Mouse (Mus musculus): ENCODE measurements at regions not wholly inside any gene's neighbourhood (a gene's known extent, or its start where the extent isn't known, plus 50 kb on each side); places are given as distances from the start of the nearest gene placed in this dataset.
A peak's percentile ranks its signal among the peaks of the same experiment; 100 is the strongest.

GRCm38 (mm10) chr1:39047316-39047715, 61.9 kb downstream of the Pdcl3 start:
- no peaks in the 10 kb centered on the region for H3K27me3 ChIP-seq (ENCODE audit: control insufficient read depth, insufficient read depth, low read length)
- 96% methylated on average over 6 of the region's 6 CpGs for WGBS
- peaks cover 28% of the 10 kb centered on the region for H3K4me1 ChIP-seq (replicated peaks; ENCODE audit: control insufficient read depth, insufficient read depth, low read length)
- no peaks in the 10 kb centered on the region for H3K36me3 ChIP-seq (ENCODE audit: control insufficient read depth, insufficient read depth, low read length)
- no peak overlapping the region for H3K4me3 ChIP-seq (ENCODE audit: control insufficient read depth, insufficient read depth, low read length)
- TF ChIP-seq CTCF (IDR thresholded peaks at IDR 0.05; ENCODE audit: borderline replicate concordance, control insufficient read depth, extremely low read depth, insufficient read depth, low read length, poor library complexity) (no peak), POLR2A (IDR thresholded peaks at IDR 0.05; ENCODE audit: control insufficient read depth, extremely low read depth, insufficient read depth, low read length, poor library complexity) (no peak)
- peak; percentile 33 for DNase-seq
- H3K27ac ChIP-seq (ENCODE audit: control insufficient read depth, insufficient read depth, low read length) = no peak overlapping the region

- no peaks in the 10 kb centered on the region for H3K36me3 ChIP-seq (ENCODE audit: control insufficient read depth, insufficient read depth, low read length)
- no peak for DNase-seq
- no peak overlapping the region for H3K27ac ChIP-seq (ENCODE audit: control insufficient read depth, insufficient read depth, low read length)
- H3K27me3 ChIP-seq (ENCODE audit: control insufficient read depth, insufficient read depth, low read length) = no peaks in the 10 kb centered on the region
- H3K4me1 ChIP-seq (replicated peaks; ENCODE audit: control insufficient read depth, insufficient read depth, low read length) = no peaks in the 10 kb centered on the region
- no peak overlapping the region for H3K4me3 ChIP-seq (ENCODE audit: control insufficient read depth, insufficient read depth, low read length)
- TF ChIP-seq POLR2A (IDR thresholded peaks at IDR 0.05; ENCODE audit: control insufficient read depth, extremely low read depth, insufficient read depth, low read length, poor library complexity) = no peak
- TF ChIP-seq CTCF (IDR thresholded peaks at IDR 0.05; ENCODE audit: borderline replicate concordance, control insufficient read depth, extremely low read depth, insufficient read depth, low read length, poor library complexity) = no peak
- WGBS = 96% methylated on average over 6 of the region's 6 CpGs
These were observed 71.9 kb downstream of the Pdcl3 start for GRCm38 (mm10) chr1:39057304-39057703.

- WGBS = 93% methylated on average over 6 of the region's 6 CpGs
- TF ChIP-seq POLR2A (IDR thresholded peaks at IDR 0.05; ENCODE audit: control insufficient read depth, extremely low read depth, insufficient read depth, low read length, poor library complexity) = no peak
- no peak for TF ChIP-seq CTCF (IDR thresholded peaks at IDR 0.05; ENCODE audit: borderline replicate concordance, control insufficient read depth, extremely low read depth, insufficient read depth, low read length, poor library complexity)
- H3K27me3 ChIP-seq (ENCODE audit: control insufficient read depth, insufficient read depth, low read length) = no peaks in the 10 kb centered on the region
- H3K36me3 ChIP-seq (ENCODE audit: control insufficient read depth, insufficient read depth, low read length) = no peaks in the 10 kb centered on the region
- no peaks in the 10 kb centered on the region for H3K4me1 ChIP-seq (replicated peaks; ENCODE audit: control insufficient read depth, insufficient read depth, low read length)
- H3K4me3 ChIP-seq (ENCODE audit: control insufficient read depth, insufficient read depth, low read length) = no peak overlapping the region
- DNase-seq = no peak
- H3K27ac ChIP-seq (ENCODE audit: control insufficient read depth, insufficient read depth, low read length) = no peak overlapping the region
These were observed 77.1 kb downstream of the Pdcl3 start for GRCm38 (mm10) chr1:39062509-39062908.

GRCm38 (mm10) chr1:39063666-39064385, 78.4 kb downstream of the Pdcl3 start:
- no peaks in the 10 kb centered on the region for H3K4me1 ChIP-seq (replicated peaks; ENCODE audit: control insufficient read depth, insufficient read depth, low read length)
- TF ChIP-seq CTCF (IDR thresholded peaks at IDR 0.05; ENCODE audit: borderline replicate concordance, control insufficient read depth, extremely low read depth, insufficient read depth, low read length, poor library complexity) (no peak), POLR2A (IDR thresholded peaks at IDR 0.05; ENCODE audit: control insufficient read depth, extremely low read depth, insufficient read depth, low read length, poor library complexity) (no peak)
- no peak overlapping the region for H3K4me3 ChIP-seq (ENCODE audit: control insufficient read depth, insufficient read depth, low read length)
- no peaks in the 10 kb centered on the region for H3K27me3 ChIP-seq (ENCODE audit: control insufficient read depth, insufficient read depth, low read length)
- WGBS = 73% methylated on average over 13 of the region's 13 CpGs
- H3K27ac ChIP-seq (ENCODE audit: control insufficient read depth, insufficient read depth, low read length) = no peak overlapping the region
- DNase-seq = no peak
- no peaks in the 10 kb centered on the region for H3K36me3 ChIP-seq (ENCODE audit: control insufficient read depth, insufficient read depth, low read length)

GRCm38 (mm10) chr1:39064781-39065180, 79.4 kb downstream of the Pdcl3 start:
- Histone ChIP-seq H3K4me1 (replicated peaks; ENCODE audit: control insufficient read depth, insufficient read depth, low read length) (peaks cover 8% of the 10 kb centered on the region), H3K27ac (ENCODE audit: control insufficient read depth, insufficient read depth, low read length) (no peak overlapping the region), H3K27me3 (ENCODE audit: control insufficient read depth, insufficient read depth, low read length) (no peaks in the 10 kb centered on the region), H3K4me3 (ENCODE audit: control insufficient read depth, insufficient read depth, low read length) (no peak overlapping the region), H3K36me3 (ENCODE audit: control insufficient read depth, insufficient read depth, low read length) (no peaks in the 10 kb centered on the region)
- TF ChIP-seq POLR2A (IDR thresholded peaks at IDR 0.05; ENCODE audit: control insufficient read depth, extremely low read depth, insufficient read depth, low read length, poor library complexity) = no peak
- no peak for DNase-seq
- 99% methylated on average over 3 of the region's 3 CpGs for WGBS

- TF ChIP-seq POLR2A (IDR thresholded peaks at IDR 0.05; ENCODE audit: control insufficient read depth, extremely low read depth, insufficient read depth, low read length, poor library complexity) = no peak
- no peak overlapping the region for H3K4me3 ChIP-seq (ENCODE audit: control insufficient read depth, insufficient read depth, low read length)
- peaks cover 8% of the 10 kb centered on the region for H3K4me1 ChIP-seq (replicated peaks; ENCODE audit: control insufficient read depth, insufficient read depth, low read length)
- H3K36me3 ChIP-seq (ENCODE audit: control insufficient read depth, insufficient read depth, low read length) = no peaks in the 10 kb centered on the region
- no peak overlapping the region for H3K27ac ChIP-seq (ENCODE audit: control insufficient read depth, insufficient read depth, low read length)
- no peaks in the 10 kb centered on the region for H3K27me3 ChIP-seq (ENCODE audit: control insufficient read depth, insufficient read depth, low read length)
- DNase-seq = no peak
- 79% methylated on average over 3 of the region's 3 CpGs for WGBS
These were observed 82.5 kb downstream of the Pdcl3 start for GRCm38 (mm10) chr1:39067901-39068300.

- peaks cover 8% of the 10 kb centered on the region for H3K4me1 ChIP-seq (replicated peaks; ENCODE audit: control insufficient read depth, insufficient read depth, low read length)
- H3K4me3 ChIP-seq (ENCODE audit: control insufficient read depth, insufficient read depth, low read length) = no peak overlapping the region
- H3K36me3 ChIP-seq (ENCODE audit: control insufficient read depth, insufficient read depth, low read length) = no peaks in the 10 kb centered on the region
- no peak for TF ChIP-seq CTCF (IDR thresholded peaks at IDR 0.05; ENCODE audit: borderline replicate concordance, control insufficient read depth, extremely low read depth, insufficient read depth, low read length, poor library complexity)
- no peak for TF ChIP-seq POLR2A (IDR thresholded peaks at IDR 0.05; ENCODE audit: control insufficient read depth, extremely low read depth, insufficient read depth, low read length, poor library complexity)
- WGBS = 41% methylated on average over 11 of the region's 11 CpGs
- no peaks in the 10 kb centered on the region for H3K27me3 ChIP-seq (ENCODE audit: control insufficient read depth, insufficient read depth, low read length)
- H3K27ac ChIP-seq (ENCODE audit: control insufficient read depth, insufficient read depth, low read length) = no peak overlapping the region
- no peak for DNase-seq
These were observed 83.8 kb downstream of the Pdcl3 start for GRCm38 (mm10) chr1:39069086-39069655.
